Mouse (Mus musculus) CH12.LX (cell line): ENCODE results near the gene Srbd1. TPM values are rescaled to one million over a fixed set of nuclear protein-coding genes. Genes with fewer than 3 reads are reported as not detected.

Source experiments
- DNase-seq: peaks from one replicate; pipeline ENCODE4 v3.0.0-alpha.2; 2013; ENCODE audit errors: extremely low read depth
- H3K27ac ChIP-seq: 2 replicates; pipeline ENCODE4 v1.5.1; 2012; ENCODE audit warnings: low read depth, mild to moderate bottlenecking, control low read depth, moderate library complexity; ENCODE audit not compliant: insufficient read depth
- H3K27me3 ChIP-seq: replicated peaks from 2 replicates; pipeline ENCODE3; 2012; ENCODE audit warnings: inconsistent platforms
- H3K36me3 ChIP-seq, 2 experiments: replicated peaks in 1 of 2; 2 replicates each; pipeline versions ENCODE3 to v1.6.1; 2012; ENCODE audit warnings: inconsistent platforms in 1 of 2, low read length in 1 of 2, mild to moderate bottlenecking in 1 of 2, mixed read lengths in 1 of 2, moderate library complexity in 1 of 2; ENCODE audit not compliant: control insufficient read depth in 1 of 2, insufficient read depth in 1 of 2
- H3K4me1 ChIP-seq, 2 experiments: 2 replicates each; pipeline ENCODE4 v1.6.1; 2012; ENCODE audit warnings: inconsistent platforms in 1 of 2, moderate library complexity in 1 of 2; ENCODE audit not compliant: insufficient read depth in 2 of 2, control insufficient read depth in 1 of 2
- H3K4me2 ChIP-seq: 2 replicates; pipeline ENCODE4 v1.6.1; 2012; ENCODE audit warnings: low read depth, mild to moderate bottlenecking, control low read depth; ENCODE audit not compliant: poor library complexity, insufficient read depth, severe bottlenecking
- H3K4me3 ChIP-seq, 3 experiments: fragments of 150-350 bp in 1 of 3; sonication (generic) in 1 of 3; replicated peaks in 1 of 3; 2 replicates each; pipeline versions ENCODE3 to v1.5.1; 2011 to 2012; ENCODE audit warnings: low read depth in 2 of 3, low read length in 2 of 3, mild to moderate bottlenecking in 2 of 3, moderate library complexity in 2 of 3, control low read depth in 1 of 3, improper control_type of control experiment in 1 of 3, inconsistent platforms in 1 of 3, mixed read lengths in 1 of 3; ENCODE audit not compliant: poor library complexity in 1 of 3
- H3K79me2 ChIP-seq: replicated peaks from 2 replicates; pipeline ENCODE4 v1.6.1; 2012; ENCODE audit warnings: mild to moderate bottlenecking, moderate library complexity; ENCODE audit not compliant: control insufficient read depth, poor library complexity, insufficient read depth, severe bottlenecking; ENCODE audit errors: extremely low read depth
- H3K9ac ChIP-seq: 2 replicates; pipeline ENCODE4 v1.6.1; 2012; ENCODE audit warnings: low read depth, mild to moderate bottlenecking, control low read depth, moderate library complexity; ENCODE audit not compliant: insufficient read depth
- H3K9me3 ChIP-seq: replicated peaks from 2 replicates; pipeline ENCODE3; 2012; ENCODE audit warnings: low read length, inconsistent platforms, mixed read lengths
- CHD2 ChIP-seq: IDR thresholded peaks from 2 replicates; pipeline ENCODE4 v1.6.1; 2011; ENCODE audit warnings: low read length, improper control_type of control experiment
- E2F4 ChIP-seq: IDR thresholded peaks from 2 replicates; pipeline ENCODE4 v1.6.1; 2011; ENCODE audit warnings: low read depth, low read length, improper control_type of control experiment; ENCODE audit not compliant: insufficient replicate concordance
- ELF1 ChIP-seq: IDR thresholded peaks from 2 replicates; pipeline ENCODE4 v1.6.1; 2014; ENCODE audit warnings: low read depth, mild to moderate bottlenecking, inconsistent platforms, low read length, improper control_type of control experiment
- EP300 ChIP-seq: IDR thresholded peaks from 2 replicates; pipeline ENCODE4 v1.6.1; 2011; ENCODE audit warnings: low read length, improper control_type of control experiment
- JUN ChIP-seq: IDR thresholded peaks from 2 replicates; pipeline ENCODE4 v1.6.1; 2011; ENCODE audit warnings: low read depth, mild to moderate bottlenecking, low read length, improper control_type of control experiment, moderate library complexity; ENCODE audit not compliant: insufficient read depth
- KAT2A ChIP-seq: IDR thresholded peaks from 2 replicates; pipeline ENCODE4 v1.6.1; 2012; ENCODE audit warnings: low read length, improper control_type of control experiment, inconsistent platforms; ENCODE audit not compliant: insufficient replicate concordance
- MAFK ChIP-seq: IDR thresholded peaks from 2 replicates; pipeline ENCODE4 v1.6.1; 2011; ENCODE audit warnings: low read length, improper control_type of control experiment; ENCODE audit not compliant: insufficient replicate concordance
- MAX ChIP-seq: IDR thresholded peaks from 2 replicates; pipeline ENCODE4 v1.6.1; 2011; ENCODE audit warnings: low read length, improper control_type of control experiment
- MEF2A ChIP-seq: IDR thresholded peaks from 2 replicates; pipeline ENCODE4 v1.6.1; 2014; ENCODE audit warnings: low read depth, mild to moderate bottlenecking, inconsistent platforms, low read length, improper control_type of control experiment, borderline replicate concordance
- MXI1 ChIP-seq: IDR thresholded peaks from 2 replicates; pipeline ENCODE4 v1.6.1; 2011; ENCODE audit warnings: mild to moderate bottlenecking, low read depth, low read length, improper control_type of control experiment
- MYC ChIP-seq: IDR thresholded peaks from 2 replicates; pipeline ENCODE4 v1.6.1; 2011; ENCODE audit warnings: low read depth, mild to moderate bottlenecking, improper control_type of control experiment, low read length
- NELFE ChIP-seq: IDR thresholded peaks from 2 replicates; pipeline ENCODE4 v1.6.1; 2011; ENCODE audit warnings: low read depth, low read length, improper control_type of control experiment
- PAX5 ChIP-seq: IDR thresholded peaks from 2 replicates; pipeline ENCODE4 v1.6.1; 2012; ENCODE audit warnings: low read length, inconsistent platforms, mixed read lengths
- RAD21 ChIP-seq: IDR thresholded peaks from 2 replicates; pipeline ENCODE4 v1.6.1; 2011; ENCODE audit warnings: low read depth, mild to moderate bottlenecking, low read length, improper control_type of control experiment, moderate library complexity
- RCOR1 ChIP-seq: conservative IDR thresholded peaks from 2 replicates; pipeline ENCODE4 v1.6.1; 2012; ENCODE audit warnings: low read depth, mild to moderate bottlenecking, inconsistent platforms, low read length, improper control_type of control experiment
- SIN3A ChIP-seq: IDR thresholded peaks from 2 replicates; pipeline ENCODE4 v1.6.1; 2012; ENCODE audit warnings: low read length, improper control_type of control experiment, inconsistent platforms
- SMC3 ChIP-seq: IDR thresholded peaks from 2 replicates; pipeline ENCODE4 v1.6.1; 2011; ENCODE audit warnings: low read depth, low read length, improper control_type of control experiment
- TBP ChIP-seq: conservative IDR thresholded peaks from 2 replicates; pipeline ENCODE4 v1.6.1; 2011; ENCODE audit warnings: low read depth, low read length, improper control_type of control experiment
- TCF12 ChIP-seq: IDR thresholded peaks from 2 replicates; pipeline ENCODE4 v1.6.1; 2014; ENCODE audit warnings: low read depth, mild to moderate bottlenecking, inconsistent platforms, low read length, improper control_type of control experiment
- USF2 ChIP-seq: conservative IDR thresholded peaks from 2 replicates; pipeline ENCODE4 v1.6.1; 2011; ENCODE audit warnings: low read depth, low read length, improper control_type of control experiment
- ZC3H11A ChIP-seq: IDR thresholded peaks from 2 replicates; pipeline ENCODE4 v1.6.1; 2012; ENCODE audit warnings: low read depth, mild to moderate bottlenecking, inconsistent platforms, low read length, improper control_type of control experiment
- ZKSCAN1 ChIP-seq: IDR thresholded peaks from 2 replicates; pipeline ENCODE4 v1.6.1; 2012; ENCODE audit warnings: low read depth, inconsistent platforms, low read length, improper control_type of control experiment, borderline replicate concordance
- ZMIZ1 ChIP-seq: IDR thresholded peaks from 2 replicates; pipeline ENCODE4 v1.6.1; 2012; ENCODE audit warnings: low read depth, mild to moderate bottlenecking, inconsistent platforms, low read length, improper control_type of control experiment
- dilution Hi-C: fragments of 300-500 bp; cut with MboI; formaldehyde crosslinking; loops from 2 replicates; pipeline ENCODE4 v1.14.3; 2020; ENCODE audit warnings: low sequenced_read_pairs; ENCODE audit not compliant: extremely low pct_unique_long_range_greater_than_20kb, extremely low pct_ligation_motif_present
- in situ Hi-C: fragments of 300-500 bp; cut with MboI; formaldehyde crosslinking; loops from 3 replicates; pipeline ENCODE4 v1.14.3; 2019; ENCODE audit warnings: low sequenced_read_pairs, low pct_ligation_motif_present, low pct_unique_long_range_greater_than_20kb, mixed read lengths
- polyA plus RNA-seq: library from polyadenylated mRNA; unstranded; fragments of >175 nt; gene quantifications from 2 replicates; pipeline ENCODE4 v1.2.1, GENCODE M21; 2012; ENCODE audit warnings: low read depth; ENCODE audit not compliant: insufficient read length
- total RNA-seq, 2 experiments: library from RNA; depleted of rRNA; stranded (reverse); fragments of 300-350 nt in 1 of 2; fragments of >200 nt in 1 of 2; gene quantifications; 2 replicates each; pipeline ENCODE4 v1.2.3; 2012 to 2014

Srbd1 gene
- total and polyA plus RNA-seq, 3 experiments, result 21.5 to 34.5 (median 24.8) TPM

DNA sequence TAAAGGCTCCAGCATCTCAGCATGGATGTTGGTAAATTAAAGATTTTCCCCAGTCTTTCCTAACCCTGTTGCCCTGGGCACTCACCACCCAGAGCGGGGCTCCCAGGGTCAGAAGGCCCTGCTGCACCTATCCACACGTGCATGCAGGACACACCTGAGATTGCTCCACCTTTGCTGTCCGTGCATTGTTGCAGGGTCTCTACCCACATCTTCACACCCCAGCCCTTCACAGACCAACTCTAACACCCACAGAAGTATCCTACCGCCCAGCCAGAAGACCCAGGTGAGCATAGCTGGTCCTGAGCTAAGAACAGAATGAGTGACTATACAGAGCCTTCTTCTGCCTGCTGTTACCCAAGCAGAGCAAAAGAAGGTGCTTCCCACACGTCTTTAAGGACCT lies 201.9 kb downstream of the Srbd1 start:
- no peak overlapping the region for H3K27ac ChIP-seq
- no peaks in the 10 kb centered on the region for H3K27me3 ChIP-seq
- H3K4me2 ChIP-seq, result no peak overlapping the region
- no peak for DNase-seq
- dilution Hi-C loops (no loop called here), in situ Hi-C loops (no loop called here)
- TF ChIP-seq TBP (no peak), ZC3H11A (no peak), USF2 (no peak), EP300 (no peak), TCF12 (no peak), RAD21 (no peak), NELFE (no peak), E2F4 (no peak), RCOR1 (no peak), SMC3 (no peak), MAX (no peak), MAFK (no peak), MXI1 (no peak), ELF1 (no peak), MEF2A (no peak), SIN3A (no peak), PAX5 (no peak), CHD2 (no peak), JUN (no peak), KAT2A (no peak)
- H3K79me2 ChIP-seq, result no peaks in the 10 kb centered on the region
- H3K36me3 ChIP-seq, result no peaks in the 10 kb centered on the region
- no peak overlapping the region for H3K9ac ChIP-seq
- no peak overlapping the region for H3K4me3 ChIP-seq
- H3K4me1 ChIP-seq, result peaks cover 0 to 8% of the 10 kb centered on the region in 2 experiments; a peak in 1 of 4 replicates
- H3K9me3 ChIP-seq, result peaks cover 3% of the 10 kb centered on the region

DNA sequence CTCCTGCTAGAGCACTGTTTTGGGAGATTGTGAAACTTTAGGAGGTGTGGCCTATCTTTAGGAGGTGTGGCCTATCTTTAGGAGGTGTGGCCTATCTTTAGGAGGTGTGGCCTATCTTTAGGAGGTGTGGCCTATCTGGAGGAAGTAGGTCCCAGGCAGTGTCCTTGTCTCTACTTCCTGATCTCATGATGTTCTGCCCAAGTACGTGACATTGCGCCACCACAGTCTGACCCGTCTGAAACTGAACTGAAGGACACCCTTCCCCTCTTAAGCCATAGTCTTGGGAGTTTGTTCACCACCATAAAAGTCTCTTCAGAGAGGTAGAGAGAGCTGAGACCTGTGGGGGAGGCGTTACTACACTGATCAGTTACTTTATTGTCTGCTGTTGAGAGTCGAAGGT lies 202.9 kb downstream of the Srbd1 start:
- Histone ChIP-seq H3K27me3 (no peaks in the 10 kb centered on the region), H3K79me2 (no peaks in the 10 kb centered on the region), H3K9me3 (peaks cover 7% of the 10 kb centered on the region), H3K4me1 (peaks cover 0 to 8% of the 10 kb centered on the region in 2 experiments; a peak in 1 of 4 replicates), H3K27ac (no peak overlapping the region), H3K36me3 (no peaks in the 10 kb centered on the region), H3K4me3 (no peak overlapping the region), H3K9ac (no peak overlapping the region), H3K4me2 (no peak overlapping the region)
- dilution Hi-C loops, result no loop called here
- TF ChIP-seq RAD21 (no peak), ZMIZ1 (no peak), MYC (no peak), JUN (no peak), ZKSCAN1 (no peak), MEF2A (no peak)
- in situ Hi-C loops, result no loop called here
- DNase-seq, result no peak
